Mouse (Mus musculus) midbrain, postnatal 0 days (tissue): ENCODE measurements around the gene Srarp. TPM values are rescaled to one million over a fixed set of nuclear protein-coding genes. Genes with fewer than 3 reads are reported as not detected.

ENCODE experiments used
- ATAC-seq: fragments of 200-750 bp; cut with Nextera tagmentation; 2 replicates; pipeline ENCODE4 v1.8.0; 2017; ENCODE audit warnings: moderate number of reproducible peaks, mild to moderate bottlenecking, moderate TSS enrichment, moderate library complexity; ENCODE audit not compliant: low FRiP score
- DNase-seq: peaks from one replicate; pipeline ENCODE4 v3.0.0-alpha.2; 2015; ENCODE audit warnings: low spot score
- H3K27ac ChIP-seq: fragments of 300-500 bp; sonication (generic); 2 replicates; pipeline ENCODE4 v1.5.1; 2014; ENCODE audit warnings: low read depth, mild to moderate bottlenecking, low read length, mixed read lengths
- H3K27me3 ChIP-seq: fragments of 300-500 bp; sonication (generic); 2 replicates; pipeline ENCODE4 v1.6.1; 2014; ENCODE audit warnings: low read length, control low read depth, mixed read lengths; ENCODE audit not compliant: insufficient read depth
- H3K36me3 ChIP-seq: fragments of 300-500 bp; sonication (generic); 2 replicates; pipeline ENCODE4 v1.6.1; 2014; ENCODE audit warnings: low read length, control low read depth, mixed read lengths; ENCODE audit not compliant: insufficient read depth
- H3K4me1 ChIP-seq: fragments of 300-500 bp; sonication (generic); 2 replicates; pipeline ENCODE4 v1.6.1; 2014; ENCODE audit warnings: mild to moderate bottlenecking, control low read depth, antibody characterized with exemption, low read length, mixed read lengths; ENCODE audit not compliant: insufficient read depth
- H3K4me2 ChIP-seq: fragments of 300-500 bp; sonication (generic); 2 replicates; pipeline ENCODE4 v1.6.1; 2014; ENCODE audit warnings: low read depth, mild to moderate bottlenecking, low read length, mixed read lengths; ENCODE audit not compliant: poor library complexity, severe bottlenecking
- H3K4me3 ChIP-seq: fragments of 300-500 bp; sonication (generic); 2 replicates; pipeline ENCODE4 v1.5.1; 2014; ENCODE audit warnings: low read depth, mild to moderate bottlenecking, low read length, moderate library complexity
- H3K9ac ChIP-seq: fragments of 300-500 bp; sonication (generic); replicated peaks from 2 replicates; pipeline ENCODE4 v1.6.1; 2014; ENCODE audit warnings: mild to moderate bottlenecking, low read length, moderate library complexity, mixed read lengths; ENCODE audit not compliant: poor library complexity, severe bottlenecking
- H3K9me3 ChIP-seq: fragments of 300-500 bp; sonication (generic); 2 replicates; pipeline ENCODE4 v1.6.1; 2016; ENCODE audit warnings: low read length, control low read depth
- CTCF ChIP-seq: IDR thresholded peaks from 2 replicates; pipeline ENCODE4 v1.5.1; 2016; ENCODE audit warnings: antibody characterized with exemption, mild to moderate bottlenecking
- WGBS: fragments of 180-500 bp; shearing (Covaris S2); extraction: QIAGEN DNeasy Blood & Tissue Kit; methylation state at CpG from one replicate; pipeline ENCODE4 v1.1.7; 2014; 5-methylcytosine and 5-hydroxymethylcytosine counted together
- polyA plus RNA-seq: library from polyadenylated mRNA; unstranded; fragments of >200 nt; fragmentation: Nextera tagmentation; extraction: Ambion mirVana; gene quantifications from 2 replicates; pipeline ENCODE4 v1.2.1, GENCODE M21; 2015
- total RNA-seq: library from RNA; depleted of rRNA; stranded (reverse); fragments of >200 nt; gene quantifications from 2 replicates; pipeline ENCODE4 v1.2.3, GENCODE M21; 2014

Gene Srarp
- total and polyA plus RNA-seq, 2 experiments from 2014 or later = 0.52 to 1.9 TPM

DNA sequence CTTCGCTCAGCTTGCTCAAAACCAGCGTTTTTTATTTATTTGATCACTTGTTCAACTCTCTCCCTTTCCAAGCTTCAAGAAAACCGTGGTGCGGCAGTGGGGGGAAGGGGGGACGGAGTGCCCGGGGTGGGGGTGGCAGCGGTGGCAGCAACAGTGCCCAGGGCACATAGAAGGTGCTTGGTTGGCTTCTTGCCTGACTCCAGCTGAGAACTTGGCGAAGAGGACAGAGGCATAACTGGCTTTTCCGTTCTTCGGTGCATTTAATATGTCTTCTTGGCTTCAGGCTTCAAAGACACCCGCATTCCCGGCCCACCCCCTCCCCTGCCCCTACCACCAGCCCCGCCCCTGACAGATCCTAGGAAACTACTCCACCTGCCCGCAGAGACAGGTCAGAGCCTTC lies 3.2 kb downstream of the Srarp start:
- H3K4me1 ChIP-seq = no peaks in the 10 kb centered on the region
- 0 out of 2 replicates have a peak, but pooled peaks cover 4% of the 10 kb centered on the region for H3K27me3 ChIP-seq
- no peak overlapping the region for H3K9ac ChIP-seq
- no peaks in the 10 kb centered on the region for H3K9me3 ChIP-seq
- H3K4me2 ChIP-seq = no peak overlapping the region
- DNase-seq (peak; percentile 24), ATAC-seq (no peak)
- no peak overlapping the region for H3K4me3 ChIP-seq
- no peak for TF ChIP-seq CTCF
- WGBS = 62% methylated on average over 12 of the region's 14 CpGs
- H3K36me3 ChIP-seq = no peaks in the 10 kb centered on the region
- no peak overlapping the region for H3K27ac ChIP-seq

DNA sequence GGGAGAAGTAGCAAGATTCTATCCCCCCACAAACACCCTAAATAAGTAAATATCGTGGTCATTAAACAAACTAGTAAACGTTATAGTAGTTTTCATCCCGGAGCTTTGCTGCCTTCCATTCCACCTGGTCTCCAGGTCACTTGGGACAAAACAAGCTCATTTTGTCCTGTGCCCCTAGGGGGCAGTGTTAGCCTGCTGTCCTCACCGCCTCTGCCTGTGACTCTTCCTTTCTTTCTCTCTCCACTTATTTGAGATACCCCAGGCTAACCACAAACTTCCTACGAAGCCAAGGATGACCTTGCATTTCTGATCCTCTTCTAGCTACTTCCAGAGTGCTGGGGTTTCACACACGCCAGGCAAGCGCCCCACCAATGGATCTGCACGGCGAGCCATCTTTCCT lies 4.9 kb downstream of the Srarp start:
- H3K9ac ChIP-seq = no peak overlapping the region
- WGBS = 47% methylated on average over 9 of the region's 9 CpGs
- no peak overlapping the region for H3K4me3 ChIP-seq
- H3K27me3 ChIP-seq = 0 out of 2 replicates have a peak, but pooled peaks cover 4% of the 10 kb centered on the region
- H3K4me1 ChIP-seq = no peaks in the 10 kb centered on the region
- no peaks in the 10 kb centered on the region for H3K36me3 ChIP-seq
- no peak overlapping the region for H3K4me2 ChIP-seq
- DNase-seq (peak; percentile 71), ATAC-seq (no peak)
- H3K9me3 ChIP-seq = no peaks in the 10 kb centered on the region
- TF ChIP-seq CTCF = peak; percentile 77
- H3K27ac ChIP-seq = no peak overlapping the region

DNA sequence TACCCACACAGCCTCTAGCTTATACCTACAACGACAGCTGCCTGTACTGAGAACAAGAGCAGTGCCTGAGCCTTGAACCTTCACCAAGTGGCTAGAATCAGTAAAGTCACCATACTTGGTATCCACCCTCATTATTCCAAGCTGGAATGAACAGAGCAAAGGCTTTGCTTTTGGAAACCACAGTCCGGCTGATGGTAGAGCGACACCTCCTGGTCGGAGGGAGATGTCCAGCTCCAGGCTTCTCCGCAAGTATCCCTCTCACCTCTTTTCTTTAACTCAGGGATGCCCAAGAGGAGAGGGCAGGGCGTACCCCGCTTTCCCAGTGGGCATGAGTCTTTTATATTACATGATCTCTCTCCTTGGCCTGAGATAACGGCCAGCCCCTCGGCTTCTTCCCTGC lies 6.1 kb downstream of the Srarp start:
- Histone ChIP-seq H3K4me3 (no peak overlapping the region), H3K9ac (no peak overlapping the region), H3K4me1 (no peaks in the 10 kb centered on the region), H3K27me3 (0 out of 2 replicates have a peak, but pooled peaks cover 4% of the 10 kb centered on the region), H3K9me3 (no peaks in the 10 kb centered on the region), H3K27ac (no peak overlapping the region), H3K36me3 (no peaks in the 10 kb centered on the region), H3K4me2 (no peak overlapping the region)
- 50% methylated on average over 9 of the region's 9 CpGs for WGBS
- TF ChIP-seq CTCF = peak; percentile 62
- no peak for DNase-seq
- no peak for ATAC-seq

DNA sequence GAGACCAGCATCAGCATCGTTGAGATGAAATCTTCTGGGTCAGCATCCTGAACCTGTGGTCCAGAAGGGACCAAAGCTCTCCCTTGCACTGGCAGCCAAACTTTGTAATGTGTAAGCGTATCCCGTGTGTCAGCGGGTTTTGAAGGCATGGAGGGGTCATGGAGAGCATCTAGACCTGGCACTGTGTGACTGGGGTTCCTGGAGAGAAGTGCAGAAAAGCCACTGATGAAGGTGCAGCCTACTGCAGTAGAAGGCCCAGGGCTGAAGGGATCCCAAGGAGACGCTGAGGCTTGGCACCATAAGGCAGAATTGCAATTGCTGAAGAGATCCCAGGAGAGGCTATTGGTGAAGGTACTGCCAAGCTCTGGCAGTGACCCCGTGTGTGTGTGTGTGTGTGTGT lies 6.5 kb downstream of the Srarp start:
- WGBS = 83% methylated on average over 6 of the region's 6 CpGs

DNA sequence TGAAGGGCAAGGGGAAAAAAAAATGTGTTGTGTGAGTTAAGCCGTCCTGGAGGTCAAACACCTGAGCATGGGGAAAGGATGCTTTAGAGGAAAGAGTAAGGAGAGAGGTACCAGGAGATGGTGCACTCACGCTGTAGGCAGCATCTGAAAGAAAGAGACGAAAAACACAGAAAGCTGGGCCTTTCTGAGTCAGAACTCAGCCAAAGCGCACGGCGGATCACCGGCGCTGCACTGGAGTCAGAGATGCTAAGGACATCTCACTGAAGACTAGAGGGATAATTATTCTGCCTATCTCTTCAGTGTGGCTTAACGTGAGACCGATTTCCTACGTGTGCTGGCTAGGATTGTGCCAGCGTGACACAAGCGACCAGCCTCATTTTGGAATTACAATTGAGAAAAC lies 8.0 kb downstream of the Srarp start:
- DNase-seq (no peak), ATAC-seq (no peak)
- Histone ChIP-seq H3K9me3 (no peaks in the 10 kb centered on the region), H3K27me3 (no peaks in the 10 kb centered on the region), H3K4me2 (no peak overlapping the region), H3K9ac (no peak overlapping the region), H3K4me1 (no peaks in the 10 kb centered on the region), H3K4me3 (no peak overlapping the region), H3K27ac (no peak overlapping the region), H3K36me3 (no peaks in the 10 kb centered on the region)
- 83% methylated on average over 13 of the region's 13 CpGs for WGBS
- TF ChIP-seq CTCF = no peak

More for the DNA sequence above, 6.5 kb downstream of the Srarp start:
- no peak overlapping the region for H3K27ac ChIP-seq
- H3K9me3 ChIP-seq = no peaks in the 10 kb centered on the region
- H3K9ac ChIP-seq = no peak overlapping the region
- no peak overlapping the region for H3K4me2 ChIP-seq
- no peaks in the 10 kb centered on the region for H3K36me3 ChIP-seq
- H3K4me3 ChIP-seq = no peak overlapping the region
- DNase-seq (no peak), ATAC-seq (no peak)
- H3K27me3 ChIP-seq = 0 out of 2 replicates have a peak, but pooled peaks cover 4% of the 10 kb centered on the region
- no peaks in the 10 kb centered on the region for H3K4me1 ChIP-seq
- no peak for TF ChIP-seq CTCF

DNA sequence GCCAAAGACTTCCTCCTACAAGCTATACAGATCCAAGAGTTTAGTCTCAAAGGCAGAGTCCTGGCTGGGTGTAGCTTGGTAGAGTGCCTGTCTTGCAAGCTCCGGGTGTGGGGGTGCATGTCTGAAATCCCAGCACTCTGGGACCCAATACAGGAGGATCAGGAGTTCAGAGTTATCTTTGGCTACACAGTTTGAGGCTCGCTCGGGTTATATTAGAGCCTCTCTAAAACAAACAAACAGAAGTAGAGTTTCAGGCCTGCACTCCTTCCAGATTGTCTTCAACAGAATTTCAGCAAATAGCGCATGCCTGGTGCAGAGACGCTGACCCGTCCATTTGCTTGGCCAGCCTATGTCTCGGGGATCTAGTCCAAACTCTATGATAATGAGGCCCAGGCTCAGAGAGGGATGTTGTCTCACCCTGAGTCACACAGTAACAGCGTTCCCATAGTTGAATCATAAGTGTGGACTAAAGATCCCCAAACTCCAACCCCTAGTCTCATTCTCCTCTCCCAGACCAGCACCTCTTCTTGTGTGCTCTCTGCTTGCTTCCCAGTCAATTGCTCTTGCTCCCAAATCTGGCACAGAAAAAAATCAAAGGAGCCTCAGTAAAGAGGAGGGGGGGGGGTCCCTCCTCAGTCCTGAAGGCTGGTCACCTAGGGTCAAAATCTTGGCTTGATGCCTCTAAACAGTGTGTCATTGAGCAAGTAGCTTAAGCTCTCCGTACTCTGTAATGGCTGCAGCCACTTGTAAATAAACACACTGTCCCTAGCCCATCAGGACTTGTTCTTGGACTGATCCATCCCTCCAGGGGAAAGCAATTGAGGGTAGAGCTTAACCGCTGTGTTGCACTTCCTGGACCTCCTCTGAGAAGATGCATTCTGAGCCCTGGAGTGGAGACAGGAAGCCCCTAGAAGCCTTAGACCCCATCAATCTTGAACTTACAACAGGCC lies 8.8 kb downstream of the Srarp start:
- H3K36me3 ChIP-seq = no peaks in the 10 kb centered on the region
- TF ChIP-seq CTCF = no peak
- H3K4me2 ChIP-seq = peak overlapping the region; percentile 78
- H3K4me3 ChIP-seq = peak overlapping the region; percentile 52; the same call in 1 of the 2 replicates
- no peaks in the 10 kb centered on the region for H3K9me3 ChIP-seq
- DNase-seq (no peak), ATAC-seq (no peak)
- H3K27ac ChIP-seq = 0 out of 2 replicates have a peak overlapping the region, but pooled peaks have one; percentile 6
- H3K4me1 ChIP-seq = no peaks in the 10 kb centered on the region
- no peak overlapping the region for H3K9ac ChIP-seq
- 78% methylated on average over 10 of the region's 10 CpGs for WGBS
- H3K27me3 ChIP-seq = no peaks in the 10 kb centered on the region
